Mouse (Mus musculus) cortical plate, adult 2 months (tissue): ENCODE results near the gene Ptprn. TPM values are rescaled to one million over a fixed set of nuclear protein-coding genes. Genes with fewer than 3 reads are reported as not detected.

ENCODE experiments used
- H3K27ac ChIP-seq: fragments of 200-500 bp; 2 replicates; pipeline ENCODE4 v1.5.1; 2012; ENCODE audit warnings: low read length, control low read depth, inconsistent platforms; ENCODE audit not compliant: insufficient read depth
- H3K4me1 ChIP-seq: fragments of 200-500 bp; 2 replicates; pipeline ENCODE4 v1.6.1; 2011; ENCODE audit warnings: low read length; ENCODE audit not compliant: control insufficient read depth, insufficient read depth
- H3K4me3 ChIP-seq: fragments of 200-500 bp; 2 replicates; pipeline ENCODE4 v1.5.1; 2011; ENCODE audit warnings: mild to moderate bottlenecking, low read length, control low read depth; ENCODE audit not compliant: insufficient read depth
- CTCF ChIP-seq: fragments of 200-500 bp; IDR thresholded peaks from 2 replicates; pipeline ENCODE4 v1.5.1; 2011; ENCODE audit warnings: mild to moderate bottlenecking, control low read depth, low read length; ENCODE audit not compliant: insufficient read depth; ENCODE audit errors: extremely low read depth
- POLR2A ChIP-seq: fragments of 200-500 bp; IDR thresholded peaks from 2 replicates; pipeline ENCODE4 v1.6.1; 2011; ENCODE audit warnings: mild to moderate bottlenecking, low read length, control low read depth; ENCODE audit not compliant: insufficient read depth; ENCODE audit errors: extremely low read depth
- polyA plus RNA-seq: library from polyadenylated mRNA; depleted of rRNA; stranded (reverse); fragments of >200 nt; gene quantifications from 2 replicates; pipeline ENCODE4 v1.2.3, GENCODE M21; 2012; rRNA removed

Gene Ptprn
- polyA plus RNA-seq, 1 experiment, result 405 TPM

DNA sequence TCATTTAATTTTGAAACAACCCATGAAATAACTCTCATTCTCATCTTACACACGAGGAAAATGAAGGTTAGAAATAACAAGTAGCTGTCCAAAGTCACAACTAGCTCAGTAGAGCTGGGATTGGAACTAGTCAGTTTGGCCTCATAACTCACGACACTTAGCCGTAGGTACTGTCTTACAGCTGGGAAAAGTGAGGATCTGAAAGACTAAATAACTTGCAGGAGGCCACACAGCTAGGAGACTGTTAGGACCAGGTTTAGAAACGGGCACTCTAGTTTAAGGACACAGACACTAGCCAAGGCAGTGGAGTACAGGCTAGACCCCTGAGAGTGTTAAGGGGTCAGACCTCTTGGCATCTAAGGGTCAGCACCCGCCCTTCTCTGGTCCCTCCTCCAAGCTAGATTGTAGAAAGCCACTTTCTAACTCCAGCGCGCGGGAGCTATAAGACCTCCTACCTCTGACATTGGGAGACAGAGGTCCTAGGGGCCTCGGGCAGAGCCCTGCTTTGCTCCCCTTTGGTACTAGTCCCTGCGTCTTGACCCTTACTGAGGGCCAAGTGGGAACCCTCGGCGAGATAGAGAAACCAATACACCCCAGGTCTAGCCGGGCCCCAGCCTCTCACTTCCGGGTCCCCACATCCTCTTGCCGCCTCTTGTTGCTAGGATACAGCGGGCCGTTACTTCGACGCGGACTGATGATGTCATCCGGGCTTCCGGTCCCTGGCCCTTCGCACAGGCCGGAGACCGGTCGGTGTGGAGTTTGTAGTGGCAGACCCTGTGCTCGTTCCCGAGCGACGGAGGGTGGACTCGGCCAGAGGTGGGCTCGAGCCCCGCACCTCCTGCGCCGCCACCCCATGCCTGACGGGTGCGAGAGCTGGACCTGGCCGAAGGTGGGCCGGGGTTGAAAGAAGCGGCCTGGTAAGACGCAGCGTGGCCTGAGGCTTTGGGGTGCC, 53.9 kb downstream of the Ptprn start, which contains the start of the genes Glb1l and Stk16:
Gene Glb1l, minus strand, starts transcription at position 678 of the 952 bp plus-strand sequence.
Gene Stk16, plus strand, starts transcription at position 703 of the 952 bp plus-strand sequence.
- Histone ChIP-seq H3K27ac (peak within 1 kb of the TSS; percentile 36; the same call in 1 of the 2 replicates), H3K4me3 (peak within 1 kb of the TSS; percentile 84), H3K4me1 (peaks cover 7% of the 10 kb centered on the region; the same call in 1 of the 2 replicates)
- peak; percentile 73 for TF ChIP-seq POLR2A
- no peak for TF ChIP-seq CTCF

DNA sequence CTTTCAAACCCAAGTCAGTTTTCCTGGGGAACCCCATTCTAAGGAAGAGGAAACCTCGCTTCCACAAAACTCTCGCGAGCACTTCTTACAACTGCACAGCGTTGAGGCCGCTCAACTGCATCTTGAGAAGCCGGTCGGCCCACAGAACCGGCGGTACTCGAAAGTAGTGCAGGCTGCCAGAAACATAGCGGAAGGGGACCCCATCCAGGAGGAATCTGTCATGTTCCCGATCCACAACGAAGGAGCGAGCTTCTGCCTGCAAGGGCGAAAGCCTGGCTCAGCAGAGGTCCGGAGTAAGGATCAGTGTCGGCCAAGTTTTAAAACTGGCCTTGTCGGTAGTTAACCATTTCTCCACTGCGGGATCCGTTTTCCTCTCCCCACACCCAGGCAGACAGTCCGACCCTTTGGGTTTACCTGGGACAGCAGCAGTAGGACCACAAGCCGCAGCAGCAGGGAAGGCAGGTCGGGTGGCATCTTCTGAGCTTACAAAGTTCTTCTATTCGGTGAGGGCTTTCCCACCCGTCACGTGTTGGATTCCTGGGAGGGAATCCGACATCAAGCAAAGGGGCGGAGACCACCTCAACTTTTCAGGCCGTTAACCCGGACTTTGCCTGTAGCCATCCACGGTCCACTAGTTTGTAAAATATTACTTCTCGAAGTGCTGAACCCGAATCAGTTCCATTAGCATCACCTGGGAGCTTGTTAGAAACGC, 55.2 kb downstream of the Ptprn start:
- H3K4me1 ChIP-seq, result peaks cover 7% of the 10 kb centered on the region; the same call in 1 of the 2 replicates
- no peak for TF ChIP-seq POLR2A
- no peak for TF ChIP-seq CTCF
- H3K4me3 ChIP-seq, result peak overlapping the region; percentile 40
- H3K27ac ChIP-seq, result no peak overlapping the region

DNA sequence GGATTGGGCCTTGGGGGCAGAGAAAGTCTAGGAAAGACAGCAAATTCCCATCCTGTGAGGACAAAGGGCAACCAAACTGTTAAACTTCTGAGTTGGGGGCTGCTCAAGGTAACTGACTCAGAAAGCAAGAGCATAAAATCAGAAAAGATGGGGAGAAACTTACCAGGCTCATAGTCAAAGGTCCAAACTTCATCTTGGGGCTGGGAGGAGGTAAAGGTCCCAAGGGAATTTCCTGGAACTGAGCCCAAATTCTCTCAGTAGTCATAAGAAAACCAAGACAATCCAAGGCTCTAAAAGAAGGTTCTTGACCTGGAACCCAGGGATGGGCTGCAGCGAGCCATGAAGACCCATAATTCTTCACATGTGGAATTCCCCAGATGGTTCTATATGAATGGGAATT, 63.1 kb downstream of the Ptprn start:
- TF ChIP-seq POLR2A (no peak), CTCF (no peak)
- H3K27ac ChIP-seq, result no peak overlapping the region
- H3K4me1 ChIP-seq, result no peaks in the 10 kb centered on the region
- no peak overlapping the region for H3K4me3 ChIP-seq

Other genes with a start within 250 kb of the Ptprn start
- 2.0 and 2.2 TPM in 2 replicates for gene Nhej1, start 139.3 kb downstream of the Ptprn start, polyA plus RNA-seq
- gene Slc23a3, start 130.6 kb downstream of the Ptprn start, polyA plus RNA-seq, result 1.7 and 1.9 TPM in 2 replicates
- 36.9 TPM in 2 replicates for gene Cnppd1, start 121.8 kb downstream of the Ptprn start, polyA plus RNA-seq
- gene Retreg2, start 121.7 kb downstream of the Ptprn start, polyA plus RNA-seq, result 227 and 233 TPM in 2 replicates
- gene Zfand2b, start 95.9 kb downstream of the Ptprn start, polyA plus RNA-seq, result 64.3 and 64.9 TPM in 2 replicates
- gene Abcb6, start 84.1 kb downstream of the Ptprn start, polyA plus RNA-seq, result 23.8 and 25.7 TPM in 2 replicates
- gene Ankzf1, start 72.4 kb downstream of the Ptprn start, polyA plus RNA-seq, result 47.4 and 54.1 TPM in 2 replicates
- gene Atg9a, start 72.3 kb downstream of the Ptprn start, polyA plus RNA-seq, result 124 and 129 TPM in 2 replicates
- 20.4 and 21.2 TPM in 2 replicates for gene Glb1l, start 53.7 kb downstream of the Ptprn start, polyA plus RNA-seq
- gene Stk16, start 53.7 kb downstream of the Ptprn start, polyA plus RNA-seq, result 159 and 172 TPM in 2 replicates
- gene Tuba4a, start 44.6 kb downstream of the Ptprn start, polyA plus RNA-seq, result 345 and 362 TPM in 2 replicates
- not detected in 2 replicates for gene A630095N17Rik, start 32.4 kb downstream of the Ptprn start, polyA plus RNA-seq
- gene Dnajb2, start 28.1 kb downstream of the Ptprn start, polyA plus RNA-seq, result 104 and 115 TPM in 2 replicates
- 138 and 162 TPM in 2 replicates for gene Resp18, start 13.9 kb upstream of the Ptprn start, polyA plus RNA-seq
- 73.6 and 74.4 TPM in 2 replicates for gene Dnpep, start 53.5 kb upstream of the Ptprn start, polyA plus RNA-seq
- gene Des, start 95.8 kb upstream of the Ptprn start, polyA plus RNA-seq, result 3.0 and 3.2 TPM in 2 replicates
- gene Speg, start 110.8 kb upstream of the Ptprn start, polyA plus RNA-seq, result 164 and 170 TPM in 2 replicates
- 103 and 104 TPM in 2 replicates for gene Gmppa, start 171.4 kb upstream of the Ptprn start, polyA plus RNA-seq
- gene Asic4, start 185.9 kb upstream of the Ptprn start, polyA plus RNA-seq, result 4.6 and 8.3 TPM in 2 replicates
- 78.0 and 81.6 TPM in 2 replicates for gene Chpf, start 214.8 kb upstream of the Ptprn start, polyA plus RNA-seq
- 103 and 108 TPM in 2 replicates for gene Tmem198, start 215.0 kb upstream of the Ptprn start, polyA plus RNA-seq
- 32.9 and 34.5 TPM in 2 replicates for gene Obsl1, start 241.9 kb upstream of the Ptprn start, polyA plus RNA-seq
- gene Inha, start 242.6 kb upstream of the Ptprn start, polyA plus RNA-seq, result 88.7 and 90.3 TPM in 2 replicates